Mouse (Mus musculus): ENCODE measurements around the gene Cngb1. TPM values are rescaled to one million over a fixed set of nuclear protein-coding genes. Genes with fewer than 3 reads are reported as not detected.
A peak's percentile ranks its signal among the peaks of the same experiment; 100 is the strongest.

Cngb1 gene
- total and polyA plus RNA-seq, 2 experiments from 2014 or later = 1.1 TPM; not detected in 1

DNA sequence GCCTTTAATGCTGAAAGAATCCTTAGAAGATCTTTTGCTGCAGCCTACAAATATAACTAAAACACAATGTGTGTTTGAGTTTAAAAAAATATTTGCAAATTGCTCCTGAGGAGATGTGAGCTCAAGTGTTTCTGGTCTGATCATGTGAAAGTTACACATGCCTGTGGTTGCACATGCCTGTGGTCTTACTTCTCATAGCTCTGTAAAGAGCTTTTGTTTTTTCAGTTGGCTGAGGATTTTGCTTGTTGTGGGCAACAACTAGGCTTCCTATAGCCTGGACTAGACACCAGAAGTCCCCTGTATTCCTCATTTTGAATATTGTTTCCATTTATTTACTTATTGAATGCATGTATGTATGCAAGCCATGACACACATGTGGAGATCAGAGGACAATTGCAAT lies 30.0 kb upstream of the Cngb1 start:
- Histone ChIP-seq H3K4me1 (ENCODE audit: control insufficient read depth, insufficient read depth) (0 out of 2 replicates have a peak, but pooled peaks cover 3% of the 10 kb centered on the region), H3K36me3 (replicated peaks; ENCODE audit: control insufficient read depth, insufficient read depth, low read length) (peaks cover 51% of the 10 kb centered on the region), H3K9ac (replicated peaks; ENCODE audit: low read depth, low read length) (no peak overlapping the region), H3K9me3 (replicated peaks; ENCODE audit: control insufficient read depth, low read length) (no peaks in the 10 kb centered on the region), H3K4me3 (ENCODE audit: low read depth, low read length) (no peak overlapping the region), H3K27me3 (ENCODE audit: control insufficient read depth, insufficient read depth, low read length) (no peaks in the 10 kb centered on the region), H3K27ac (ENCODE audit: low read depth) (no peak overlapping the region), H3K4me2 (ENCODE audit: low read depth, low read length) (no peak overlapping the region)
- no peak for ATAC-seq (ENCODE audit: insufficient read depth, low read depth)
- TF ChIP-seq CTCF (IDR thresholded peaks at IDR 0.05; ENCODE audit: low read depth) (no peak), EP300 (IDR thresholded peaks at IDR 0.05; ENCODE audit: low read depth) (no peak)
- DNase-seq (ENCODE audit: low spot score) = no peak

DNA sequence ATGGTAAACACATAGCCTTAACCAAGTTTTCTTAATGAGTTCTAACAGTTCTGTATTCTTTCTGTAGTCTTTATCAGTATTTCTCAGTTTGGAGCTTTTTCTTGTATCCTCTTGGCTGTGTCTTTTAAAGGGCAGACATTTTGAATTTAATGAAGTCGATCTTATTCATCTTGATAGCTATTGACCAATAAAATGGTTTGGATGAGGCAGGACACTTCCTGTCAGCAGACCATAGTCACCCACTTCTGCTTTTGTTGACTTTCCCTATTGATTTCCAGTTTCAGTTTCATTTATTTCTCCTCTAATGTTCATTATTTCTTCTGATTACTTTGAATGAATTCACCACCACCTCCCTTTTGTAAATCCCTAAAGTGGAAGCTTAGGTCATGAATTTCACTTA lies 29.3 kb upstream of the Cngb1 start:
- ATAC-seq (ENCODE audit: insufficient read depth, low read depth) (no peak), DNase-seq (ENCODE audit: low spot score) (no peak)
- H3K9ac ChIP-seq (replicated peaks; ENCODE audit: low read depth, low read length) = no peak overlapping the region
- no peaks in the 10 kb centered on the region for H3K4me1 ChIP-seq (ENCODE audit: control insufficient read depth, insufficient read depth)
- 82% methylated on average over 1 of the region's 1 CpGs for WGBS
- TF ChIP-seq EP300 (IDR thresholded peaks at IDR 0.05; ENCODE audit: low read depth) (no peak), CTCF (IDR thresholded peaks at IDR 0.05; ENCODE audit: low read depth) (no peak)
- no peaks in the 10 kb centered on the region for H3K9me3 ChIP-seq (replicated peaks; ENCODE audit: control insufficient read depth, low read length)
- H3K4me2 ChIP-seq (ENCODE audit: low read depth, low read length) = no peak overlapping the region
- H3K27me3 ChIP-seq (ENCODE audit: control insufficient read depth, insufficient read depth, low read length) = no peaks in the 10 kb centered on the region
- peaks cover 45% of the 10 kb centered on the region for H3K36me3 ChIP-seq (replicated peaks; ENCODE audit: control insufficient read depth, insufficient read depth, low read length)
- no peak overlapping the region for H3K27ac ChIP-seq (ENCODE audit: low read depth)
- H3K4me3 ChIP-seq (ENCODE audit: low read depth, low read length) = no peak overlapping the region

DNA sequence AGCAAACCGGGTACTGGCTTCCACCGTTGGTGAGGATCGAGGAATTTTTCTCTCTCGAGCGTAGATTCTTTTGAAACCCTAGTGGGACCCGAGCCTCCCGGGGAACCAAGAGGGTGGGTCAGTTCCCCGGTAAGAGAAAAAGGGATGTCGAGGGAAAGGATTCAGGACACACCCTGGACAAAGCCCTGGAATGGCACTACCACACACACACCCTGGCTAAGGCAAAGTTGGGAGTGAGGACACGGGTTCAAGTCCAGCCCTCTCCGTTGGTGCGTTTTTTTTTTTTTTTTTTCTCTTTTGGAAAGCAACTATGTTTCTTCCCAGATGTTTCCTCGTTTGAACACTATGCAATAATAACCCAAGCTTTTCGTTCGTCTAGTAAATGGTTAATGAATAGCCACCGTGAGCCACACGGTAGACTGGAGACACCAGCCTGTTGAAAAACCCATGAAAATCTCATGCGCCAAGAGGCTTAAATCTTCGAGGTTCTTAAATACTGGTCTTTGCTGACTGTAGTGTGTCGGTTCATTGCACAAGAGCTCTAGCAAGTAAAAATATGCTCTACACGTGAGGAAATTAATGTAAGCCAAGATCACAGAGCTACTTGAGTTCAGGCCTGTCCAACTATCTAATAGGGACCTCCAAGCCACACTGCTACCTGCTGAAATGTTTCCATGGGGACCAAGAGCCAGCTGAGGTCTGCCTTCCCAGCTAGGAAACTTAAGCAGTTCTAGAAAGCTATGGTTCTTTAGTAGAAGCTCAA lies 26.2 kb upstream of the Cngb1 start:
- Histone ChIP-seq H3K9me3 (replicated peaks; ENCODE audit: control insufficient read depth, low read length) (no peaks in the 10 kb centered on the region), H3K9ac (replicated peaks; ENCODE audit: low read depth, low read length) (peak overlapping the region; percentile 86; the same call in 1 of the 2 replicates), H3K4me2 (ENCODE audit: low read depth, low read length) (peak overlapping the region; percentile 84), H3K4me1 (ENCODE audit: control insufficient read depth, insufficient read depth) (peaks cover 9% of the 10 kb centered on the region; the same call in 1 of the 2 replicates), H3K36me3 (replicated peaks; ENCODE audit: control insufficient read depth, insufficient read depth, low read length) (peaks cover 40% of the 10 kb centered on the region), H3K27ac (ENCODE audit: low read depth) (peak overlapping the region; percentile 95), H3K4me3 (ENCODE audit: low read depth, low read length) (peak overlapping the region; percentile 89), H3K27me3 (ENCODE audit: control insufficient read depth, insufficient read depth, low read length) (no peaks in the 10 kb centered on the region)
- 22% methylated on average over 21 of the region's 21 CpGs for WGBS
- ATAC-seq (ENCODE audit: insufficient read depth, low read depth) = no peak
- TF ChIP-seq CTCF (IDR thresholded peaks at IDR 0.05; ENCODE audit: low read depth) (no peak), EP300 (IDR thresholded peaks at IDR 0.05; ENCODE audit: low read depth) (no peak)
- DNase-seq (ENCODE audit: low spot score) = no peak

DNA sequence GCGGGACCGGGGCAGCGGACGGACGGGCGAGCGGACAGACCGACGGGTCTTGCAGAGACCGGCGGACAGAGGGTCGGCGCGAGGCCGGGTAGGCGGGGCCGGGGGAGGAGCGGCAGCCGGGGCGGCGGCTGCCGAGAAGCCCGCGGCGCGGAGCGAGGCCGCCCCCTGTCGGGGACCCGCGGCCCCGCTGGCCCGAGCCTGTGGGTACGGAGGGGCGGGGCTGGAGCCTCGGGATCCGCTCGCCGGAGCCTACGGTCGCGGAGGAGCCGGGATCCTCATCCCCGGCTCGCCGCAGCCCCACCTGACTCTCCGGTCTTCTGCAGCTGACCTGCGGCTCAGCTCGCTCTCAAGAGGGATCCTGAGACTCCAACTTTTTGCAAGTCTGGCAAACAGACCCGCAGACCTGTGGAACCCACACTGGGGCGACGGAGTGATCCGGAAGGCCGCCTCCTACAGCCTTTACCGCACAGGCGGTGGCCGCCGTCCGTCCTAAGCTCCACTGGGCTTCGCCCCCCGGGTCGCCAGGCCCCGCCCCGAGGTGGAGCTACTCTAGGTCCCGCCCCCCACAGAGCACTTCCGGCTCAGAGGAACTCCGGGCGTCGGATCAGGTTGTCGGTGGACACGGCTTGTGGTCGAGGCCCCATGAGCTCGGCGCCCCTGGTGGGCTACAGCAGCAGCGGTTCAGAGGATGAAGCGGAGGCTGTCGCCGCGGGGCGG lies 25.5 kb upstream of the Cngb1 start, which contains the start of the genes Zfp319 and Usb1:
TSS of gene Zfp319 (minus strand) at position 231 of the 717 bp plus-strand sequence.
TSS of gene Usb1 (plus strand) at position 565 of the 717 bp plus-strand sequence.
- no peaks in the 10 kb centered on the region for H3K9me3 ChIP-seq (replicated peaks; ENCODE audit: control insufficient read depth, low read length)
- H3K4me2 ChIP-seq (ENCODE audit: low read depth, low read length) = peak within 1 kb of the TSS; percentile 84
- no peaks in the 10 kb centered on the region for H3K27me3 ChIP-seq (ENCODE audit: control insufficient read depth, insufficient read depth, low read length)
- TF ChIP-seq CTCF (IDR thresholded peaks at IDR 0.05; ENCODE audit: low read depth) (peak; percentile 61), EP300 (IDR thresholded peaks at IDR 0.05; ENCODE audit: low read depth) (0 out of 2 replicates have a peak, but pooled peaks have one; percentile 65)
- peak within 1 kb of the TSS; percentile 86 for H3K9ac ChIP-seq (replicated peaks; ENCODE audit: low read depth, low read length)
- H3K36me3 ChIP-seq (replicated peaks; ENCODE audit: control insufficient read depth, insufficient read depth, low read length) = peaks cover 47% of the 10 kb centered on the region
- under 1% methylated on average over 67 of the region's 80 CpGs for WGBS
- peaks cover 9% of the 10 kb centered on the region; the same call in 1 of the 2 replicates for H3K4me1 ChIP-seq (ENCODE audit: control insufficient read depth, insufficient read depth)
- peak within 1 kb of the TSS; percentile 89 for H3K4me3 ChIP-seq (ENCODE audit: low read depth, low read length)
- H3K27ac ChIP-seq (ENCODE audit: low read depth) = peak within 1 kb of the TSS; percentile 95
- peak; percentile 94 for ATAC-seq (ENCODE audit: insufficient read depth, low read depth)
- peak; percentile 89 for DNase-seq (ENCODE audit: low spot score)

DNA sequence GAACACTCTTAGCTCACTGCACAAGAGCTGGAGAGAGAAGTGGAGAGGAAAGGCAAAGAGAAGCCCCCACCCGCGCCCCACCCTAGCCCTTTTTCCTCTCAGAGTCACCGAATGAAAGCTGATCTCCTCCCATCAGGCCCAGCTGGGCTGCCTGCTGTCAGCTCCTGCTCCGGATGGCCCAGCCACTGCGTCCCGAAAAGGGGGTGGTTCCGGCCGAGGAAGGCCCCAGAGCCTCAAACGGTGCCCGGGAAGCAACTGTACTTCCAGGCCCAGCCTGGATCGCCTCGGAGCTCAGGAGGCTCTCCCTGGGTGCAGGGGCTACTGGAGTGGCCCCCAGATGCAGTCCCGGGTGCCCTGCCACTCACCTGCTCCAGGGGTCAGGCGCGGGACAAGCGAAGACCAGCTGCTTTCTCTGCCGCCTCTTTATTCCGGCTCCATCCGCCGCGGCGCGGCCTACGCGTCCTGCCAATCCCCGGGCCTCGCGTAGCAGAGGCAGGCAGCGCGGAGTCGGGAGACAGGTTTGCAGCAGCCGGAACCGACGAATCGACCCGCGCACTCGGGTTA lies 24.9 kb upstream of the Cngb1 start:
- Histone ChIP-seq H3K9me3 (replicated peaks; ENCODE audit: control insufficient read depth, low read length) (no peaks in the 10 kb centered on the region), H3K9ac (replicated peaks; ENCODE audit: low read depth, low read length) (peak overlapping the region; percentile 86), H3K27ac (ENCODE audit: low read depth) (peak overlapping the region; percentile 95), H3K27me3 (ENCODE audit: control insufficient read depth, insufficient read depth, low read length) (no peaks in the 10 kb centered on the region), H3K4me2 (ENCODE audit: low read depth, low read length) (peak overlapping the region; percentile 84), H3K4me3 (ENCODE audit: low read depth, low read length) (peak overlapping the region; percentile 89), H3K36me3 (replicated peaks; ENCODE audit: control insufficient read depth, insufficient read depth, low read length) (peaks cover 49% of the 10 kb centered on the region), H3K4me1 (ENCODE audit: control insufficient read depth, insufficient read depth) (peaks cover 9% of the 10 kb centered on the region; the same call in 1 of the 2 replicates)
- ATAC-seq (ENCODE audit: insufficient read depth, low read depth) (peak; percentile 47), DNase-seq (ENCODE audit: low spot score) (peak; percentile 55)
- TF ChIP-seq CTCF (IDR thresholded peaks at IDR 0.05; ENCODE audit: low read depth) = no peak
- no peak; the same call in 1 of the 2 replicates for TF ChIP-seq EP300 (IDR thresholded peaks at IDR 0.05; ENCODE audit: low read depth)
- WGBS = under 1% methylated on average over 37 of the region's 38 CpGs
